Mouse (Mus musculus) bone marrow, adult 2 months (tissue): ENCODE measurements around the gene Smyd2.

Source experiments
- CTCF ChIP-seq: fragments of 200-500 bp; IDR thresholded peaks from 2 replicates; pipeline ENCODE4 v1.5.1; 2011; ENCODE audit warnings: low read length, control low read depth; ENCODE audit not compliant: control insufficient read depth, insufficient read depth
- POLR2A ChIP-seq: fragments of 200-500 bp; IDR thresholded peaks from 2 replicates; pipeline ENCODE4 v1.6.1; 2011; ENCODE audit warnings: low read depth, mild to moderate bottlenecking, control low read depth, low read length, borderline replicate concordance; ENCODE audit not compliant: control insufficient read depth

DNA sequence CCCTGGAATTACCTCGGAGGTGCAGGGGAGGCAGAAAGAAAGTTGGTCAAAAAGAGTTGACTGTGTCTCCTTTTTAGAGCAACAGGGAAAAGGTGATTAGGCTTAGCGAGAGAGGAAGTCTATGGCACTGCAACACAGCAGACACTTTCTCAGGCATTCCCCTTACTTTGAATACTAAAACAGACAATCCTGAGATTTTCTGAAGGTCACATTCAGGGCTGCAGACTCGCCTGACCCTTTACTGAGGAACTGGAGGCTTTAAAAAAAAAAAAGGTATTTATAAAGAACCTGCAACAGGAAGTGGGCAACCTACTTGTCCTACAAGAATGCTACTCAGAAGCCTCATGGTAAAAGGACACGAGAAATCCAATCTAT is 5.0 kb downstream of the Smyd2 start:
- no peak for TF ChIP-seq POLR2A
- no peak for TF ChIP-seq CTCF
